Mouse (Mus musculus) ovary, postnatal 14 days (tissue): Measurements from ENCODE around the gene Mtif3.

Experiments used
- DNase-seq: peaks from one replicate; pipeline ENCODE4 v3.0.0; 2022; ENCODE audit warnings: low spot score

Gene Mtif3

DNA sequence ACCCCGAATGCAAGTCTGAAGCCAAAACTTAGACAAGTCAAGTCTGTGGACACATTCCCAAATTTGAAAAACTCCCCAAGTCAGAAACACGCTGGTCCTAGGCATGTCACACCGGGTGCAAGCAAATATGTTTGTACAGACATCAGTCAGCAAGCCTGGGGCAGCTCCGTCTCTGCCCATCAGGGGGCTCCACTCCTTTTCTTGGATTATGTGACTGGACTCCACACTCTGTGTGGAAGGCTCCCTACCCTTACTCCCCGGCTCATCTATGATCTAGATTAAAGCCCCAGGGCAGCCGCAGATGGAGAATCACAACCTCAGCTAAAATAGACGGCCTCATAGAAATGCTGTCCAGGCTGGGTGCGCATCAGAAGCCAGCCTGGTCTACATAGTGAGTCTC is 47.3 kb downstream of the Mtif3 start:
- no peak for DNase-seq

GRCm38 (mm10) chr5:146914088-146914766 is 49.4 kb downstream of the Mtif3 start:
- DNase-seq: peak; percentile 48

GRCm38 (mm10) chr5:146913355-146913754 is 50.2 kb downstream of the Mtif3 start:
- no peak for DNase-seq

DNA sequence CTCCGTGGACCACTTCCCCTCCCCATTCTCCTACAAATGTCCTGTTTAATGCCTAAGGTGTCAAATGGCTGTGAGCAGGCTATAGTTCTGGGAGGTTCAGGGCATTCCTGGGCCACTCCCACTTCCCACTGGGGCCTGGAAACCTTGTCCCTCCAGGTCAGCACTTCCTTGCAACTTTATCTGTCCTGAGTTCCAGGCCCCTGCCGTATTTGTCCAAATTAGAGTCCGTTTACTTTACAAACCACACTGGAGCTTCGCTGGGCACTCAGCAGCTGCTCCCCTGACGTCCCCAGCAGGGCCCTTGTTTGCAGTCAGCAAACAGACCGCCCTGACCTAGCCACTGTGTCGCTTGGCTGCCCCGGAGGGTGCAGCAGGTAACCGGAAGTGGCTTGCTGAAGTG is 51.4 kb downstream of the Mtif3 start:
- no peak for DNase-seq

DNA sequence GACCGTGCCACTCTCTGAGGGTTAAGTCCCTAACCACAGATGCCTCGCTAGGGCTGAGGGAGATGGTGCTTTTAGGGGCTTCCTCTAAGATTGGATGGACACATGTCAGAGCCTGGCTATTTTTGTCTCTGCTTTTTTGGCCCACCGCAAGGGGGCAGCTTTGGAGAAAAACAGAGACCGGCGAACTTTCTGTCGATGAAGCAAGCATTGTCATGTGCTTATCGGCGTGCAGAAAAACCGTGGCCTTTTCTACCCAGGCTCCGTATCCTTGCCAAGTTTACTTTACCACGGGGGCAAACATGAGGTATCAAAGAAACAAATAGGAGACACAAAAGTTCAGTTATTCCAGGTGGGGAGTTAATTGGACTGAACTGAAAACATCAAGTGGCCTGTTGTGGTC is 55.0 kb downstream of the Mtif3 start:
- no peak for DNase-seq

DNA sequence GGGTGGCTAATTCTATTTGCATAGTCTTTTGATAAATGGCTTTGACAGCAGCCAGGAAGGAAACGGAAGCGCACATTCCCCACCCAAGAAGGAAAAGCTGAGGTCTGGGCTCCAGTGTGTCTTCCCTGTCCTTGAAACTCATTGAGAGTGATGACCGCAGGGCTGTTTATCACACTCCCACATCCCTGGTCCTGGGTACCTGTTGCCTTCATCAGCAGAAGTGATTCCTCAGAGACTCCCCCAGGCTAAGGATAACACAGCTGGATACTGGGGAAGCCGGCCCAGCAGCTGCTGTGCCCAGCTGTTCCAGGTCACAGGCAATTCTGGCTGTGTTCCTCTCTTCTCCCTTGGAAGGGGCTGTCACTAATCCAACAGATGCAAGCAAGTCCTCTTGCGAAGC is 56.1 kb downstream of the Mtif3 start:
- no peak for DNase-seq

DNA sequence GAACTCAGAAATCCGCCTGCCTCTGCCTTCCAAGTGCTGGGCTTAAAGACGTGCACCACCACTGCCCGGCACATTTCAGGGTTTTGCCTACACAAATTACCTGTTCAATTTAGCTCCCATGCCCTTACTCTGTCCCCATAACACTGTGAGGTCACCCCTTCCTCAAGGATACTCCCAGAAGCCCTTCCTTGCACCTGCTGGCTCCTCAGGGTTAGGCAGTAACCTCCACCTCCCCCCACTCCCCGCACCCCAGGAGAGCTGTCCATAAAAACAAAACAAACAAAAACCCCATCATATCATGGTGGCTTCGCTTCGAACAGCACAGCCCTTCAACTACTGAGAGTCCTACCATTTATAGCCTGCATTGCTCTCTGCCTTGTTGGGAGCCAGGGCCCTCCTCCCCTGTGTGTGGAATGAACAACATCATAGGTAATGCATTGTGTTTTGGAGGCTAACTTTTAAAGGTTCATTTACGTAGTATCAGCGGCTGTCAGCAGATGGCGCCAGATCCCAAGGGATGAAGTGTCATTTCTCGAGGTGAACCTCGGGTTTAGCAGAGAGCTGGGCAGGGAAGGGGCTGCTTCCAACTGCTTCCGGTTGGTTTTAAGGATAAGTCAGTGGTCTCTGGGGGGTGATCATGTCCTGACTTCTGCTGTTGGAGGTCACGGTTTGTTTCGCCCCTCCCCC is 58.0 kb downstream of the Mtif3 start:
- DNase-seq: peak; percentile 80

- peak; percentile 58 for DNase-seq
Measured at GRCm38 (mm10) chr5:146904404-146904803, 59.2 kb downstream of the Mtif3 start.
